Mouse (Mus musculus): ENCODE data around the gene Abcc5. TPM values are rescaled to one million over a fixed set of nuclear protein-coding genes. Genes with fewer than 3 reads are reported as not detected.
"Not testable (repeated sequence)": the region's sequence is repeated elsewhere in the genome, so short reads cannot be mapped to it uniquely, and the experiment has no call there.

The Abcc5 gene
- 73.8 and 89.1 TPM in 2 replicates for total RNA-seq (2021)
- long read RNA-seq, full-length matches to known transcripts, result 8 of 20 reads
- long read RNA-seq, partial matches to known transcripts, result 5 of 20 reads
- long read RNA-seq, other reads (novel, unspliced or antisense), result 7 of 20 reads

DNA sequence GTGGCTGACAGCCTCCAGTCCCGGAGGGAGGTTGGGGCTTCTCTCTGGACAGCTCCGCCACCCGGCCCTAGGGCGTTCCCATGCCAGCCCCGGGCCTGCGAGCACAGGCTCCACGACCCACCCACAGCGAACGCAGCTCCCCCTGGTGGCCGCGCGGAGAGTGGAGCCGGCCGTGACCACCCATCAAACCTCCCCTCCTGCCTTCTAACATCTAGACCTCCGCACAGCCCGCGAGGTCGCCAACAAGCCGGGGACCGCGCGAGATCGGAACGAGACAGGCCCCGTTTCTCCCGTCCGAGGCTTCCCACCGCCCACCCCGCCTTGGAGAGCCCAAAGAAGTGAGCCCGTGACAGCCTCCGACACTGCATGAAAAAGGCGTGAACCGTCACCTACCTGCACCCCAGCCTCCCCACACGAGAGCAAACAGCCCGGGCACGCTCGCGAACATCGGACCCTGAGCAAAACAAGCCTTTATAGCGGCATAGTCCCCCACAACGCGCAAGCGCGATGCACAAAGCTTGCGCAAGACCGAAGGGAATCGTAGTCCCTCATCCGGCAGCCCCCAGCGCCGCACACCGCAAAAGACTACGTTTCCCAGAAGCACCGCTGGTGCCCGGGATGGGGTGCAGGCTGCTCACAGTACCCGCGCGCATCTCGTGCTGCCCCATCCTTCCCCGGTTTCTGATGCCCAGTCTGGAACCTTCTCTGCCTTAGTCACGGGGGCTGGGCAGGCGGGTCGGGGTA, at the start of gene Abcc5:
Abcc5 (minus strand) TSS at position 540 of the 744 bp plus-strand sequence.
- DNase-seq, result peak; percentile 91

DNA sequence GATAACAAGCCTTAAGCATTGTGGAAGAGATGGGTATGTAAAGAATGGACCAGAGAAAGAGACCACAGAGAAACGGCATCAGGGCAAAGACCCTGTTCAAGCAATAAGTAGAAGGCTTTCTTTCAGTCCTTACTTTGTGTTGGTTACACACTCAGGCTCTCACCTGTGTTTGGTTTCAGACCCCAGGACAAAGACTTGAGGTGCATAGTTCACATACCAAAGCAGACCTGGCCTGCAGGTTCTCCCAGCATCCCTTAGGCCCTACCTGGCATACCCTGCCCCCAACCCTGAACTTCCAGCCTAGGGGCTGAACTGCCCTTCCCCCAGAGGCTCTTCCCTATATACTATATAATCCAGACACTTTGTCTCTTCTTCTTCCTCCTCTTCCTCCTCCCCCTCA, 49.1 kb upstream of the Abcc5 start:
- no peak for DNase-seq

DNA sequence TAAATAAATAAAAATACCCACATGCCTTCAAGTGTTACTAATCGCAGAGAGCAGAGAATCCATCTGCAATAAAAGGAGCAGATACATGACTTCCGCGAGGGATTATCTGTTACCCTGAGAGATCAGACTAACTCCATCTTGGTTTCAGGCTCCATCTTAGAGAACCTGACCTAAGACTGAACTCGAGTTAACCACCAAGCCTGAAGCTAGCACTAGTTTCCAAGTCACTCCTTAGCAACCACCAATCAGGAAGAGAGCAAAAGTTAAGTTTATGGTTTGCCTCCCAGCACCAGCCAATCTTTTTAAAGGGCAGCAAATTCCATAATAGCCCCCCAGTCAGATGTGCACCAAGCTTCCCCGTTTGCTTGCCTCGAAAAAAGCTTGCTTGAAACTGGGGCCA, 48.6 kb upstream of the Abcc5 start:
- DNase-seq, result no peak

GRCm38 (mm10) chr16:20474211-20474610, 48.0 kb upstream of the Abcc5 start:
- DNase-seq, result peak; percentile 80

DNA sequence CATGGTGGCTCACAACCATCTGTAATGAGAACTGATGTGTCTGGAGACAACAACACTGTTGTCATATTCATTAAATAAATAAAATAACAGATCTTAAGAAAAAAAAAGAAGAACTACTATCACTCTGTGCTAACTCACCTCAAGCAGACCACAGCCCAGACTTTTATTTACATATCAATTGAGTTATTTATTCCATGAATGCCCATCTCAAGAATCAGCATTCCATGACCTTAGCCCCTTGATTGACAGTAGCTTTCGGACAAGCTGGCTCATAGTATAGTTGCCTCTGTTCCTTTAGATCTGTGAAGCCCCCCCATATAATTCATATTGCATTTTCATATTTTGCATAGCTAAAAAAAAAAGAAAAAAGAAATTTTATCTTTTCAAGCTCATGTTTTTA, 47.6 kb upstream of the Abcc5 start:
- no peak for DNase-seq

GRCm38 (mm10) chr16:20471686-20472085, 45.5 kb upstream of the Abcc5 start:
- DNase-seq, result no peak

- DNase-seq, result no peak
Measured at GRCm38 (mm10) chr16:20470981-20471380, 44.8 kb upstream of the Abcc5 start.

GRCm38 (mm10) chr16:20464725-20465124, 38.5 kb upstream of the Abcc5 start:
- DNase-seq, result no peak

- not testable (repeated sequence) for DNase-seq
Measured at GRCm38 (mm10) chr16:20458736-20459135, 32.5 kb upstream of the Abcc5 start.

GRCm38 (mm10) chr16:20456106-20456505, 29.9 kb upstream of the Abcc5 start:
- DNase-seq, result no peak

GRCm38 (mm10) chr16:20454155-20454654, 28.0 kb upstream of the Abcc5 start:
- DNase-seq, result no peak

- DNase-seq, result no peak
Measured at GRCm38 (mm10) chr16:20451774-20452173, 25.6 kb upstream of the Abcc5 start.

DNA sequence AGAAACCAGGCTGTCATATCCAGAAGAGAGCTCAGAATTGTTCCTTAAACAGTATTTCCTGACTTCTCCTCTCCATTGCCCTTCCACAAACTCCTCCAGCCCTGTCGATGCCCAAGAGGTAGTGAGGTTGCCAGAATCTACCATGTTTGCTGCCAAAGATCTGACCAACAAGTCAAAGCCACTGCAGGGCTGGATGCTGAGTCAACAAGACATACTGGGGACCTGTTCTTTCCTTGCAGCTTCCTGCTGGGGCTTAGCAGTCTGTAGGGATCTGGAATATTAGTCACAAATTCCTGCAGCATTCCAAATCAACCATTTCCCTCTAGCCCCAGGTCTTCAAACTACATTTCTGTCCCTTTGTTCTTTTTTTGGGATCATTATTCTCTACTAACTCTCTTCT, 19.7 kb upstream of the Abcc5 start:
- DNase-seq, result no peak

GRCm38 (mm10) chr16:20444831-20445388, 18.7 kb upstream of the Abcc5 start:
- no peak for DNase-seq

GRCm38 (mm10) chr16:20442871-20443270, 16.7 kb upstream of the Abcc5 start:
- no peak for DNase-seq

DNA sequence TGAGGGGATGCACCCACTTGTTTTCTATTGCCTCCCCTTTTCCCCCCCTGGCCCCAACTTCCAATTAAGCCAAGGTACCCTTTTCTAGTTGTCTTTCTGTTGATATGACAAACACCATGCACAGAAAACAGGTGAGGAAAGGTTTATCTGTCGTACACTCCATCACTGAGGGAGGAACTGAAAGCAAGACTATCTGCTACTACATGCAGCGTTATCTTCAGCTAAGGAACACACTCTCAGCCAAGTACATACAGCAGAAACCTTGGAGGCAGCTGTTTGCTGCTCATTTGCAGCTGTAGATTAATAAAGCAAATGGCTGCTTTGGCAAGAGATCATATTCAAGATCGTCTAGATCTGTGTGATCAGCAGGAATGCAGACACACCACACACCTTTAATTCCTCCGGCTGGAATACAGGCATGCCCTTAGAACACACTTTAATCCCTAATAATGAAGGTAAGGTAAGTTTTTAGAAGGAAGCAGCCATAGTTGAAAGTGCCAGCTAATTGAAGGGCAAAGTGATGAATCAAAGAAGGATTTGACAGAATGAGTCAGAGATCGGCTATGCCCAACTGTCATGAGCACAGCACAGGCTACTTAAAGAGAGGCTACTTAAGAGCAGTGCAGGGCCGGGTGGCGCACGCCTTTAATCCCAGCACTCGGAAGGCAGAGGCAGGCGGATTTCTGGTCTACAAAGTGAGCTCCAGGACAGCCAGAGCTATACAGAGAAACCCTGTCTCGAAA, 12.7 kb upstream of the Abcc5 start:
- DNase-seq, result no peak

- not testable (repeated sequence) for DNase-seq
Measured at GRCm38 (mm10) chr16:20438046-20438445, 11.9 kb upstream of the Abcc5 start.

DNA sequence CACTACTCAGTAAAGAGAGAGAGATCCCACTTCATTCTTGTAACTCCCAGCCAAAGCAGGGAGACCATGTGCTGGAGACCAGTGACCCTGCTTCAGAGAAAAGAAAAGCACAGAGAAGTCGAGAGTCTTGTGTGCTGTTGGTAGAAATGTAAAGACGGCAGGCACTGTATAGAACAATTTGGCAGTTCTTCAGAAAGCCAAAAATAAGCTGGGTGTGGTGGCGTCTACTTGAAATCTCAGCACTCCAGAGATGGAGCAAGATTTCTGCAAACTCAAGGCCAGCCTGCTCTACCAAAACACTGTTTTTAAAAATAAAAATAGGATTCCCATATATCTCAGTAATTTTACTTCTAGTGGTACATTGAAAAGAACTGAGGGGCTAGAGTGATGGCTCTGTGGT, 10.1 kb upstream of the Abcc5 start:
- DNase-seq, result no peak

- DNase-seq, result no peak
Measured at GRCm38 (mm10) chr16:20429328-20429727, 3.1 kb upstream of the Abcc5 start.

GRCm38 (mm10) chr16:20427566-20427965, 1.4 kb upstream of the Abcc5 start:
- no peak for DNase-seq

DNA sequence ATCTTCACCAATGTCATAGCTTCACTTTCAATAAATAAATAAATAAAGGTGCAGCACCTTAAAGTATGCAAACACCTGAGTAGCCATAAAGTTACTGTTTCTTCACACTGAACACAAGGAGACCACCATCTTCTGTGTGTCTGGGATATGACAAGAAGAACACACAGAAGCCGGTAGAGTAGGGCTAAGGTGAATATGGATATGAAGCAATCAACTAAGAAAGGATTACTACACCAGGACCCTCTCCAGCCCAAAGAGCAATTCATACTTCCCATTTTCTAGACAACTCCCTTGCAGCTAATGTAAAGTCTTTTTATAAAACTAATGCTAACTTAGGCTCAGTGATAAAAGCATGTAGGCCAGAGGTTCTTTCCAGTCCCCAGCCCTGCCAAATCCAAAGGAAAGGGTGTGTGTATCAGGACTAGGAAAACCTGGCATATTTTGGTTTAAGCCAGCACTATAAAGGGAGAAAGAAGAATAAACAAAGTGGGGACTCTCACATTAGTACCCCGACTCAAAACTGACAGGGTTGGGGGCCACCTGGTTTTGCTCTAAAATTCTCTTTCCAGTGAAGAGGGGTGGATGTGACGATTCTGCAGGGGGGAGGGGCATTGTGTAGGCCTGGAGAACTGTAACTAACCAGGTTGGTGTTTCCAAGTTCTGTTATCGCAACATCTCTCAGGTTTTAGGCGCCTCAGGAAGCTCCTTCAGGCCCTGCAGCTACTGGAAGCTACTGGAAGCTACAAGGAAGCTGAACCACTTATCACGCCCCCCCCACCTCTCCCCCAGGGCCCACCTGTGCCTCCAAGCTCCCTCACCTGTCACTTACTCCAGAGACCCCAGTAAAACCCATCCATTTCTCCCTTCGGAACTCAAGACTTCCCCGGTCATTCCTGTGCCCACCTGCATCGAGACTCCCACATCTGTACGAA, 1.2 kb downstream of the Abcc5 start:
- no peak for DNase-seq

- DNase-seq, result no peak
Measured at GRCm38 (mm10) chr16:20424226-20424663, 1.9 kb downstream of the Abcc5 start.

All from adrenal gland, postnatal 25 days (tissue).